Mouse (Mus musculus): ENCODE data around the gene Clec2i. TPM values are rescaled to one million over a fixed set of nuclear protein-coding genes. Genes with fewer than 3 reads are reported as not detected.

Gene Clec2i
- polyA plus RNA-seq, 1 experiment from 2014 or later = not detected

- 52% methylated on average over 12 of the region's 12 CpGs for WGBS
Observed at GRCm38 (mm10) chr6:128854024-128854820, 33.2 kb upstream of the Clec2i start.

GRCm38 (mm10) chr6:128854895-128855294 is 32.5 kb upstream of the Clec2i start:
- H3K9ac ChIP-seq (replicated peaks; ENCODE audit: low read length) = no peak overlapping the region
- no peak overlapping the region for H3K4me3 ChIP-seq (ENCODE audit: low read length)
- no peak for ATAC-seq (ENCODE audit: low FRiP score, low TSS enrichment)
- H3K9me3 ChIP-seq (ENCODE audit: low read length) = no peaks in the 10 kb centered on the region
- H3K4me2 ChIP-seq (replicated peaks; ENCODE audit: low read depth, low read length) = no peak overlapping the region
- H3K27me3 ChIP-seq (ENCODE audit: insufficient read depth, low read length) = no peaks in the 10 kb centered on the region
- H3K27ac ChIP-seq (ENCODE audit: low read length) = no peak overlapping the region
- 0 out of 2 replicates have a peak, but pooled peaks cover 3% of the 10 kb centered on the region for H3K4me1 ChIP-seq (ENCODE audit: insufficient read depth, low read length)
- no peaks in the 10 kb centered on the region for H3K36me3 ChIP-seq (ENCODE audit: insufficient read depth, low read length)
- WGBS = 91% methylated on average over 3 of the region's 3 CpGs

More at GRCm38 (mm10) chr6:128854024-128854820, 33.2 kb upstream of the Clec2i start:
- H3K36me3 ChIP-seq (ENCODE audit: insufficient read depth, low read length) = no peaks in the 10 kb centered on the region
- no peak overlapping the region for H3K9ac ChIP-seq (replicated peaks; ENCODE audit: low read length)
- no peak overlapping the region for H3K4me3 ChIP-seq (ENCODE audit: low read length)
- no peak overlapping the region for H3K27ac ChIP-seq (ENCODE audit: low read length)
- H3K4me2 ChIP-seq (replicated peaks; ENCODE audit: low read depth, low read length) = no peak overlapping the region
- peak; percentile 70 for ATAC-seq (ENCODE audit: low FRiP score, low TSS enrichment)
- H3K9me3 ChIP-seq (ENCODE audit: low read length) = no peaks in the 10 kb centered on the region
- no peaks in the 10 kb centered on the region for H3K27me3 ChIP-seq (ENCODE audit: insufficient read depth, low read length)
- 0 out of 2 replicates have a peak, but pooled peaks cover 3% of the 10 kb centered on the region for H3K4me1 ChIP-seq (ENCODE audit: insufficient read depth, low read length)

GRCm38 (mm10) chr6:128855477-128855876 is 31.9 kb upstream of the Clec2i start:
- H3K36me3 ChIP-seq (ENCODE audit: insufficient read depth, low read length) = no peaks in the 10 kb centered on the region
- 42% methylated on average over 1 of the region's 1 CpGs for WGBS
- H3K9me3 ChIP-seq (ENCODE audit: low read length) = no peaks in the 10 kb centered on the region
- no peak overlapping the region for H3K9ac ChIP-seq (replicated peaks; ENCODE audit: low read length)
- H3K4me2 ChIP-seq (replicated peaks; ENCODE audit: low read depth, low read length) = no peak overlapping the region
- no peak overlapping the region for H3K27ac ChIP-seq (ENCODE audit: low read length)
- ATAC-seq (ENCODE audit: low FRiP score, low TSS enrichment) = no peak
- 0 out of 2 replicates have a peak, but pooled peaks cover 3% of the 10 kb centered on the region for H3K4me1 ChIP-seq (ENCODE audit: insufficient read depth, low read length)
- no peaks in the 10 kb centered on the region for H3K27me3 ChIP-seq (ENCODE audit: insufficient read depth, low read length)
- no peak overlapping the region for H3K4me3 ChIP-seq (ENCODE audit: low read length)

GRCm38 (mm10) chr6:128856250-128856649 is 31.1 kb upstream of the Clec2i start:
- no peaks in the 10 kb centered on the region for H3K9me3 ChIP-seq (ENCODE audit: low read length)
- 54% methylated on average over 5 of the region's 5 CpGs for WGBS
- peak overlapping the region; percentile 43; the same call in 1 of the 2 replicates for H3K27ac ChIP-seq (ENCODE audit: low read length)
- H3K27me3 ChIP-seq (ENCODE audit: insufficient read depth, low read length) = no peaks in the 10 kb centered on the region
- H3K9ac ChIP-seq (replicated peaks; ENCODE audit: low read length) = no peak overlapping the region
- no peak overlapping the region for H3K4me2 ChIP-seq (replicated peaks; ENCODE audit: low read depth, low read length)
- peak; percentile 88 for ATAC-seq (ENCODE audit: low FRiP score, low TSS enrichment)
- 0 out of 2 replicates have a peak, but pooled peaks cover 3% of the 10 kb centered on the region for H3K4me1 ChIP-seq (ENCODE audit: insufficient read depth, low read length)
- H3K4me3 ChIP-seq (ENCODE audit: low read length) = no peak overlapping the region
- no peaks in the 10 kb centered on the region for H3K36me3 ChIP-seq (ENCODE audit: insufficient read depth, low read length)

GRCm38 (mm10) chr6:128857976-128858375 is 29.4 kb upstream of the Clec2i start:
- WGBS = 86% methylated on average over 2 of the region's 2 CpGs
- H3K4me3 ChIP-seq (ENCODE audit: low read length) = no peak overlapping the region
- no peaks in the 10 kb centered on the region for H3K36me3 ChIP-seq (ENCODE audit: insufficient read depth, low read length)
- H3K4me2 ChIP-seq (replicated peaks; ENCODE audit: low read depth, low read length) = no peak overlapping the region
- no peaks in the 10 kb centered on the region for H3K9me3 ChIP-seq (ENCODE audit: low read length)
- H3K9ac ChIP-seq (replicated peaks; ENCODE audit: low read length) = no peak overlapping the region
- 0 out of 2 replicates have a peak, but pooled peaks cover 3% of the 10 kb centered on the region for H3K4me1 ChIP-seq (ENCODE audit: insufficient read depth, low read length)
- no peak overlapping the region for H3K27ac ChIP-seq (ENCODE audit: low read length)
- no peak for ATAC-seq (ENCODE audit: low FRiP score, low TSS enrichment)
- H3K27me3 ChIP-seq (ENCODE audit: insufficient read depth, low read length) = no peaks in the 10 kb centered on the region

DNA sequence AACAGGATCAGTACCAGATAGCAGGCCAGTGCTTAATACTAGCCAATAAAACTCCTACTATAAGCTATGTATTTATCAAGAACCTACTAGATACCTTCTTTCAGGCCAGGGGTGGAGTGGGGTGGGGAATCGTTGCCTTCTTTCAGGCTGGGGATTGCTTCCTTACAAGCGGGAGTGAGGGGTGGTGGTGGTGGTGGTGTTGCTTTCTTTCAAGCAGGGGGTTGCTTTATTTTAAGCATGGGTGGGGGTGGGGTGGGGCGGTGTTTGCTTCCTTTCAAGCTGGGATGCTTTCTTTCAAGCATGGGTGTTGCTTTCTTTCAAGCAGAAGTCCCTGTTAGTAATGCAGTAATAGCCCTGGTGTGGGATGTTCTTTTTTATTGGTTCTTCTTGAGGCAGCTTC is 18.5 kb upstream of the Clec2i start:
- ATAC-seq (ENCODE audit: low FRiP score, low TSS enrichment) = no peak
- H3K4me1 ChIP-seq (ENCODE audit: insufficient read depth, low read length) = no peaks in the 10 kb centered on the region
- H3K36me3 ChIP-seq (ENCODE audit: insufficient read depth, low read length) = no peaks in the 10 kb centered on the region
- H3K4me3 ChIP-seq (ENCODE audit: low read length) = no peak overlapping the region
- no peak overlapping the region for H3K9ac ChIP-seq (replicated peaks; ENCODE audit: low read length)
- H3K9me3 ChIP-seq (ENCODE audit: low read length) = no peaks in the 10 kb centered on the region
- WGBS = 29% methylated on average over 3 of the region's 3 CpGs
- no peak overlapping the region for H3K4me2 ChIP-seq (replicated peaks; ENCODE audit: low read depth, low read length)
- H3K27me3 ChIP-seq (ENCODE audit: insufficient read depth, low read length) = no peaks in the 10 kb centered on the region
- no peak overlapping the region for H3K27ac ChIP-seq (ENCODE audit: low read length)

DNA sequence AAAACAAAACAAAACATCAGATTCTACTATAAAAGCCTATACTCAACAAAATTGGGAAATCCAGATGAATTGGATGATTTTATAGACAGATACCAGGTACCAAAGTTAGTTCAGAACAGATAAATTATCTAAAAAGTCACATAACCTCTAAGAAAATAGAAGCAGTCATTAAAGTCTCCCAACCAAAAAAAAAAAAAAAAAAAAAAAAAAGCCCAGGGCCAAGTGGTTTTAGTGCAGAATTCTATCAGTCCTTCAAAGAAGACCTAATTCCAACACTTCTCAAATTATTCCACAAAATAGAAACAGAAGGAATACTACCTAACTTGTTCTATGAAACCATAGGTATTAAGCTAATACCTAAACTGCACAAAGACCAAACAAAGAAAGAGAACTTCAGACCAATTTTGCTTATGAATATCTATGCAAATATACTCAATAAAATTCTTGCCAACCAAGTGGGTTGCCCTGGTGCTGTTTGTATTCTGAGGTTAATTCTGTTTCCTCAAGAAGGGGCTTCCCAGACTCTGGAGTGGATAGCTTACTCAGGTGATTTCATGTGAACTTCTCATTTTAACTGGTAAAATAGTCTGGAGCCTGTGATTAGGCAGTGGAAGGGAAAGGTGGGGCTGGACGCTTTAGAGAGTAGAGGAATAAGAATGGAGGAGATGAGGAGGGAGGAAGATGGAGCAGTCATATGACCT is 15.3 kb upstream of the Clec2i start:
- no peak for ATAC-seq (ENCODE audit: low FRiP score, low TSS enrichment)
- H3K4me3 ChIP-seq (ENCODE audit: low read length) = no peak overlapping the region
- H3K27me3 ChIP-seq (ENCODE audit: insufficient read depth, low read length) = no peaks in the 10 kb centered on the region
- H3K4me2 ChIP-seq (replicated peaks; ENCODE audit: low read depth, low read length) = no peak overlapping the region
- H3K9ac ChIP-seq (replicated peaks; ENCODE audit: low read length) = no peak overlapping the region
- no peaks in the 10 kb centered on the region for H3K36me3 ChIP-seq (ENCODE audit: insufficient read depth, low read length)
- WGBS = 90% methylated on average over 1 of the region's 1 CpGs
- no peaks in the 10 kb centered on the region for H3K4me1 ChIP-seq (ENCODE audit: insufficient read depth, low read length)
- no peak overlapping the region for H3K27ac ChIP-seq (ENCODE audit: low read length)
- H3K9me3 ChIP-seq (ENCODE audit: low read length) = no peaks in the 10 kb centered on the region; the same call in 1 of the 2 replicates

- ATAC-seq (ENCODE audit: low FRiP score, low TSS enrichment) = no peak
- H3K4me2 ChIP-seq (replicated peaks; ENCODE audit: low read depth, low read length) = no peak overlapping the region
- 82% methylated on average over 5 of the region's 5 CpGs for WGBS
Observed at GRCm38 (mm10) chr6:128888834-128889233, 1.4 kb downstream of the Clec2i start.

GRCm38 (mm10) chr6:128890948-128891355 is 3.6 kb downstream of the Clec2i start, which contains the start of gene BC035044:
BC035044 (minus strand) TSS chr6:128891126.
- H3K4me3 ChIP-seq (ENCODE audit: low read length) = no peak within 1 kb of the TSS
- H3K4me1 ChIP-seq (ENCODE audit: insufficient read depth, low read length) = no peaks in the 10 kb centered on the region
- no peak within 1 kb of the TSS for H3K27ac ChIP-seq (ENCODE audit: low read length)
- WGBS = 62% methylated on average over 2 of the region's 2 CpGs
- no peak within 1 kb of the TSS for H3K4me2 ChIP-seq (replicated peaks; ENCODE audit: low read depth, low read length)
- no peaks in the 10 kb centered on the region for H3K27me3 ChIP-seq (ENCODE audit: insufficient read depth, low read length)
- no peak for ATAC-seq (ENCODE audit: low FRiP score, low TSS enrichment)
- H3K9me3 ChIP-seq (ENCODE audit: low read length) = no peaks in the 10 kb centered on the region
- no peaks in the 10 kb centered on the region for H3K36me3 ChIP-seq (ENCODE audit: insufficient read depth, low read length)
- H3K9ac ChIP-seq (replicated peaks; ENCODE audit: low read length) = no peak within 1 kb of the TSS

More at GRCm38 (mm10) chr6:128888834-128889233, 1.4 kb downstream of the Clec2i start:
- Histone ChIP-seq H3K9ac (replicated peaks; ENCODE audit: low read length) (no peak overlapping the region), H3K4me1 (ENCODE audit: insufficient read depth, low read length) (no peaks in the 10 kb centered on the region), H3K36me3 (ENCODE audit: insufficient read depth, low read length) (no peaks in the 10 kb centered on the region), H3K9me3 (ENCODE audit: low read length) (no peaks in the 10 kb centered on the region), H3K4me3 (ENCODE audit: low read length) (no peak overlapping the region), H3K27ac (ENCODE audit: low read length) (no peak overlapping the region), H3K27me3 (ENCODE audit: insufficient read depth, low read length) (no peaks in the 10 kb centered on the region)

Measured in kidney, embryonic 16.5 days (tissue).